Mouse (Mus musculus) retina, adult 2 months (tissue): ENCODE data around the gene Amotl2.
"Not testable (repeated sequence)": the region's sequence is repeated elsewhere in the genome, so short reads cannot be mapped to it uniquely, and the experiment has no call there.

Source experiments
- DNase-seq: peaks from one replicate; pipeline ENCODE4 v3.0.0-alpha.2; 2012; ENCODE audit warnings: low read depth, low spot score

The Amotl2 gene

DNA sequence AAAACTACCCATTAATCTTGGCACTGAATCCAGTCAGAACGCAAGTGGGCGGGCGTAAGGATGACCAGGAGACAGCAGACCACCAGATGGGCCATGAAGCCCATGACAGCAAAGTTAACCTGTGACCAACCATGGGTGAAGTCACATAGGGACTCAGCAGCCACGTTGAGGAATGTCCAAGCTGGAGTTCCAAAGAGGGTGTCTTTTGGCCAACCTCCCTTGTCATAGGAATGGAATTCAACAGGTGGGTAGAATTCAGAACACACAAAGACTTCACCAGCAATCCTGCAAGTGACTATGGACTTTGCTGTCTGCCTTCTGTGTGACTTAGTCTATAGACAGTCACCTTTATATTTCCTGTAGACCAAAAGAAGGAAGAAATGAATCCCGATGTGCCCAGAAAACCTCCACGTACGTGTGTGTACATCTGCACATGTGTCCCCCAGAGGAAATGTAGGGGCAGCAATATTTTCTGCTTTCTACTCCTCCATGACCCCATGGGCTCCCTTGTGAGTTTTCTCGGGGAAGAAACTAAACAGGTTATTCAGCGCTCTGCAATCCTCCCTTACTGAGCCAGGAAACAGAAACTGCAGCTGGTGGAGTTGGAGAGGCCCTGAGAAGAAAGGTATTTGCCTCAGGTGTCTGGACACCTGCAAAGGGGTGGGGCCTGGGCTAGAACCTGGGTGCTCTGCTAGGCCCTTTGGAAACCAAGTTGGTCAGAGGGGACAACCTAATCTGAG lies 17.7 kb downstream of the Amotl2 start:
- DNase-seq: no peak

DNA sequence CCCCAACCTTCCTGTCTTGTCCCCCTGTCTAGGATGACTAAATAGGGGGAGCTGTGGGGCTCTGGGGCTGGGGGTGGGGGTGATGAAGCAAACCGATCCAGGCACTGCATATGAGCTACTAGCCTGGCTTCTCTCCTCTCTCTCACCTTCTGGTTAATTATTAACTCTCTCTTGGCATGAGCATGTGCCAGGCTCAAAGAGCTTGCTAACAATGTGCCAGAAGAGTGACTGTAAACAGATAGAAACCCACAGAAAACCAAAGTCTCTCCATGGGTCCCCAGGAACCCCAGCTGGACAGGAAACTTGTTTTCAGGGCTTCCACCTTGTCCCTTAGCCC lies 18.2 kb downstream of the Amotl2 start:
- DNase-seq: no peak

DNA sequence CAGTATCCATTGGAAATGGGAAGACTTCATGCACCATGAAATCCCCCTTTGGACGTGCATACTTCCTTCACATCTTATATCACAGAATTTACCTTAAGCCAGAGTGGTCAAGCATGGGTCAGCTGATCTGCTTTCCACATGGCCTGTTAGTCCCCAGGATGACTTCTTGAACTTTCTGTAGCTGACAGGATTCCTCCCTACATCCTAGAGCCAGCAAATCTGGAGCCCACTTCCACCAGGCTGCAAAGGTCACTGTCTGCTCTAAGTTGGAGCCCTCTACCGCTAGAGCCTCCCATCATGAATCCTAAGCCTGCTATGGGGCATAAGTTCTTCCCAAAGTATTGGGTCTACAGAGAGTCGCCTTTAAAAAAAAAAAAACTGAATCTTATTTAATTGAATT lies 18.8 kb downstream of the Amotl2 start:
- no peak for DNase-seq

DNA sequence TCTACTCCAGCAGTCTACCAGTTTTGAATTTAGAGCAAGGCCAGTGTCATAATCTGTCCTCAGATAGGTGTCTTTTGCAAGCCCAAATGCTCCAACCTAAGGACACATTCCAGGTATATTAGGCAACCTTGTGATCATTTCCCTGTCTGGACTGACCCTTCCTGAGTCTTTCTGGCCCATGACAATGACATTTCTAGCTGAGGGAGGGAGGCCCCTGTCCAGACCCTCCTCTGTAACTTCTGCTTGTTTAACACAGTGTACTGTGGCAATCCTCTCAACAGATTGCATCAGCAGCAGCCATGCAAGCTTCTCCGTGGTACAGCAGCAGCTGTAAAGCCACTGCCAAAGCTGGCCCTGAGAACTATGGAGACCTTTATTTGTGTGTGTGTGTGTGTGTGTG lies 19.5 kb downstream of the Amotl2 start:
- no peak for DNase-seq

DNA sequence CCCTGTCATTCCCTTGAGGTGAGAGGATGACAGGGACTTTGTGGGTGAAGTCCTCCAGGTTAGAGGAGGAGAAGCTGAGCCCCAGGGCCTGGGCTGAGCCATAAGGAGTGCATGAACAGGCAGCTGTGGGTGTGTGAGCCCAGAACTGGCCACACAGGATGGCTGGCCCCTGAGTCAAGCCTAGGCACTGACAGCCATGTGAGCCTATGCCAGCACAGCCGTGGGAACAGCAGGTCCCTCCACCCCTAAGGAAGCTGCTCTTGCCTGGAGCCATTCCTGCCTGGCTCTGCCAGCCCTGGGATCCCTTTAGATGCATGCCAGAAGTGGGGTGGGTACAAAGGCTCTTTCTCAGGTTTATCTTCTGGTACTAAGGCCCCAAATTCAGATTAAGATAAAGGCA lies 20.9 kb downstream of the Amotl2 start:
- DNase-seq: no peak

DNA sequence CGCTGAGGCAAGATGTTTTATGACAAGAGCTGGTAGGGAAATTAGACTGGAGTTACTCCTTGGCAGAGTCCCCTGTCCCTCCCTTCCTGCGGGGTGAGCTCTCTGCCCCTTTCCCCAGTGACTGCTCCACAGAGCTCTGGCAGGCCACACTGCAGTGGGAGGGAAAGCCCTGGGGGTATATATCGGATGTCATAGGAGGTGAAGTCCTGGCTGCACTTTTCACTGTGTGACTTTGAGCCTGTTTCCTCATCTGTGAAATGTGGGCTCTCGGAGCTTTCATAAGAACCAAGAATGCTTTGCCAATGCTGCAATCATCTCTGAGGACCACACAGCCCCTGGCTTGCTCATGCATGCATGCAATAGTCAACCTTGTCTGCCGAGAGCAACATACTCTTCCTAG lies 30.3 kb downstream of the Amotl2 start:
- DNase-seq: no peak

DNA sequence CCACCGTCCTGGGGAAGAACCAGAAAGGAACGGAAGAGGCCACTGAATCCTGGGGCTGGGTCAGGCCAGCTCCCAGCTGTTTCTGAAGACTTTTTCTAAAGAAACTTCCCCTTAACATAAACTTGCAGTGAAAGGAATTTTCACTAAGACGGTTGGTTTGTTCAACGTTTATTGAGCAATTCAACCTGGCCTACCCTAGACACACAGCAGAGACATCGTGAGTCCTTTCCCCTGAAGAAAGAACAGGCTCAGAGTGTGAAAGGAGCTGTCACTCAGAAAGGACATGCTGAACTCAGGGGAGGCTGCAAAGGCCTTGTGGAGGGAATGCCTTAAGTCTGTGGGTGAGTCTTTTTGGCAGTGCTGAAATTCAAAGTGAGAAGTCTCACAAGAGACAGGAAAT lies 31.4 kb downstream of the Amotl2 start:
- DNase-seq: no peak

DNA sequence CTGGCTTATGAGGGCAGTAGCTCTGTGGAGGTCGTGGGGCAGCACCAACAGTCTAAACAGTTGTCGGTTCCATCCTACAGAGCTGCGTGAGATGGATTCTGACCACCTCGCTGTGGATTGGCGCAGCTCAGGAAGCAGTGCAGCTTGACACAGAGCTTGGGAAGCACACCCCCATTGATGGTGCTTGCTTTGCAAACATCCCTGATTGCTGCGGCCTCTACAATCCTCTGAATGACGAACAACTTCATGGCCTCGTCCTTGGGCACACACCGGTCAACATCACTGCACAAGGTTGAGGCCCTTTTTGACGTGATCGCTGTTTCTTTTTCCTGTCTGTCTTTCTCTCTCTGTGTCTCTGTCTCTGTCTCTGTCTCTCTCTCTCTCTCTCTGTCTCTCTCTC lies 32.7 kb downstream of the Amotl2 start:
- DNase-seq: no peak

DNA sequence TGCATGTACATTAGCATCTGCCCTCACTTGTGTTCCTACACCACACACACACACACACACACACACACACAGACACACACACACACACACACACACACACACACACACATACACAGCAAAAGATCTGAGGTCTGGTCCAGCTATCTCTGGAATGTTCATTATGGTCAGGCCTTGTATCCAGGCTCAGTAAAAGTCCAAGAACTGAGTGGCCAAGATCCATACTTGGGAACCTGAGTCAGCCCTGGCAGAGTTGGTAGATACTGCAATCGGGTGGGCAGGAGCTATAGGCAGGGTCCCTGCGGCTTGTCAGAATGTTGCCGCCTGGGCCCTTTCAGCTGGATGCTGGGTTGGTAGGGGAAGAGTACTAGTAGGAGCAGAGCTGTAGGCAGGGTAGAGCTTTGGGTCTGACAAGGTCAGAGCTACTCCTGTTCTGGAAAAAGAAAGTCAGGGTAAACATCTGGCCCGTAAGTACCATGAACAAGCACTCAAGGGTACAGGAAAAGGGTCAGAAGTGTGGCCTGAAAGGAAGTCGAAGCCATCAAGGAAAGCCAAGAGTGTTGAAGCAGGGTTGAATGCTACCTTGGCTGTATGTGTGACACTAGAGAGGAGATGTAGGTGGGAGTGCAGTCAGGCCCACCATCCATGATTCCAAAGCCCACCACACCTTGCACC lies 35.3 kb downstream of the Amotl2 start:
- no peak for DNase-seq

DNA sequence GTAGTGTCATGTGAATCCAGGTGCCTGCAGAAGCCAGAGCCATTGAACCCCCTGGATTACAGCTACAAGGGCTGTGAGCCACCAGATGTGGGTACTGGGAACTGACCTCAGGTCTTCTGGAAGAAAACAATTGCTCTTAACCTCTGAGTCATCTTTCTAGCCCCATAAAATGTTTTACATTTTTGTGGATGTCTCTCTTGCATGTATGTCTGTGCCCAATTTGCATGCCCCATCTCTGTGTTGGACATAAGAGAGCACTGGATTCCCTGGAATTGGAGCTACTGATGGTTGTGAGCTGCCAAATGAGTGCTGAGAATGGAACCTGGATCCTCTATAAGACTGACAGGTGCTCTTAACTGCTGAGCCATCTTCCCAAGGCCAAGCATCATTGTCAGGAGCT lies 36.8 kb downstream of the Amotl2 start:
- DNase-seq: no peak

DNA sequence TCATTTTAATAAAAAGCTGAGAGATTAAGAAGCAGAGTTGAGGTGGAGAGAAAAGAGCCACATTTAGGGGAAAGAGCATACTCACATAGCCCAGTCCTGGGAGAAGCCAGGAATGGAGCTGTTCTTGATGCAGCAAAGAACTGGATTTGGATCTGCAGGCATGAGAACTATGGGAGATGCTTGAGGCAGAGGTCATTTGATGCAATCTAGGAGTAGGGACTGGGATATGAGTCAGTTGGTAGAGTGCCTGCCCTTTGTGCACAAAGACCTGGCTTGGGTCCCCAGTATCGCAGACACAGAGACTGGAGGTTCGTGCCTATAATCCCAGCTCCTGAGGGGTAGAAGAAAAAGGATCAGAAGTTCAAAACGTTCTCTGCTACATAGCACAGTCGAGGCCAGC lies 38.7 kb downstream of the Amotl2 start:
- DNase-seq: no peak

DNA sequence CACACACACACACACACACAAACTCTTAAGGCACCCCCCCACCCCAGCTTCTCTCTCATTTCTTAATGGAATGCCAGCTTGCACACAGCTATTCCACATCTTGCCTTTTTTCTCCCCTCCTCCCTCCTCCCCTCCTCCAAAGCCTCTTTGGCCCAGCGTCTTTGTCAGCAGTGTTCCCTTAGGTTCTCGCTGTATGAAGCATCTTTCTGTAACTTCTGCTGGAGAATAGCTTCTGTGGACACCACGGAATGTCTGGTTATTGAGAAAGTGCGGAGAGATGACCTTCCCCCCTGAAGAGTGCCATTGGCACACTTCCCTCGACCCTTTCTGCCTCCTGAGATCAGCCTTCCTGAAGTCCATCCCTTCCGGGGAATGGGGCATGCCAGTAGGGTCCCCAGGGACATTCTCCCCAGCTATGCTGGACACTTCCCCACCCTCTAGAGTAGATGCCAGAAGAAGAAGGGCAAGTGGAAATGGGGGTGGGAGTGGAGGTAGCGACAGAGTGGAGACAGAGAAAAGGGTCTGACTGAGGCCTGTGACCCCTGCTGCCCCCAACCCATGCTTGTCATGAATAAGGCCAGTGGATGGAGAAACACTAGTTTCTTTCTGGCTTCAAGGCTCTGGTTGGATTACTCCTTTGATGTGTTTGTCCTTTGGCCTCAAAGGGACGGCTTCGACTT lies 39.3 kb downstream of the Amotl2 start:
- no peak for DNase-seq

DNA sequence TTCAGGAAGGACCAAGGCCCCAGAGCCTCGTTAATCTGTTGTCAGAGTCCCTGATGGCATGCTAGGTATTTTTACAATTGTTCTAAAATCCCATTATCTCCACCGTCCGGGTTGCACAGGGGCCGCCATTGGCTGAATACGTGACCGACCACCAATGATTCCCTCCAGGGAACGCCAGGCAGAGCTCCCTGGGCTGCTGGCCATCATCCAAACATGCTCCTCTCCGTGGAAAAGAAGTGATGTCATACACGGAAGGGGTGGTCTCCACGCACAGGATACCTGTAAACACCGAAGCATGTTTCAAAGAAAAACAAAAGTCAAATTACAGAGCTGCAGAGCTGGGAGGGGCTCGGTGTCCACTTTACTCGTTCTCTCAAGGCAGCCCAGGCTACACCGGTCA lies 39.9 kb downstream of the Amotl2 start:
- no peak for DNase-seq

DNA sequence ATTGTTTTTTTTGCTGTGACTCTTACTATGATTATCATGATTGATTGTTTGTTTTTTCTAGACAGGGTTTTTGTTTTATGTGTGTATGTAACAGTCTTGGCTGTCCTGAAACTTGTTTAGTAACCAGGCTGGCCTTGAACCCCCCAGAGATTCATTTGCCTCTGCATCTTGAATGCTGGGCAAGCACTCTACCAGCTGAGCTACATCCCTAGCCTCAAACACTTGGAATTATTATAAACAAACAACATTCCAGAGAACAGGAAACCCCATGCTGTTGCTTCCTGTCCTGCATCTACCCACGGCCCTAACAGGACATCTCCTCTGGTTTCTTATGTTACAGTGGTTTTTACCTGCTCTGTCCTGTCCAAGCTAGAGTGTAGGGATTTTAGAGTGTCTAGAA lies 42.4 kb downstream of the Amotl2 start:
- no peak for DNase-seq

DNA sequence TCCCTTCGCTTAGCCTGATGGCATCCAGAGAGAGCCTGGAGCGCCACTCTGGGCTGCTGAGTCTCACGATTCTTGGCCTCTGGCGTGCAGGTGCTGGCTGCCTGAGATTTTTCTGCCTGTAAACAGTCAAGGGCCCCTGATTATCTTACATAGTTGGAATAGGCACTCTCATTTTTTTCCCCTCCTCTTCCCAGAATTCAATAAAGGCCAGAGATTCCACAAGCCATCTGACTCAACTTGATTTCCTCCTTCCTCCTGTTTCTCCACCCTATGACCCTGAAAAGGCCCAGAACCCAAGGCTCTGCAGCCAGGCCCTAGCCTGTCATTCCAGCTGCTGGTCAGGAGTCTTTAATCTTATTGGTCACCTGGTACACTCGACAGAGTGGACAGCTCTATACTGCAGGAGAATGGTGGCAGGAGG lies 43.1 kb downstream of the Amotl2 start:
- no peak for DNase-seq

DNA sequence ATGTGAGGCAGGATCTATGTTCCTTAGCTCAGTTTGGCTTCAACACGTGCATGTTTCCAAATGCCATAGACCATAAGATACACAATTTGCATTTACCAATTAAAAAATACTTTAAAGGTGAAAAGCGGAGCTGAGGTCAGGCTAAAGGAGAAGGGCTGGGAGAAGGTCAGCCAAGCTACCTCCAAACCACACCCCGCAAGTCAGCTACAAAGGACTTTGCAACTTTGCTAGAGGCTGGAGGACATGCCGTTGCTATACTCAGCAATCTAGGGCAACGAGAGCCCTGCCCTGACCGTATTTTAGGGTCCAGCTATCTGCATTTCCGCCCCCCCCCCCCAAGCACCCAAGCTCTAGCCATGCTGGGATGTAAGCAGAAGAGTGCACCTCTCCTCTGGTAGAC lies 45.1 kb downstream of the Amotl2 start:
- no peak for DNase-seq

DNA sequence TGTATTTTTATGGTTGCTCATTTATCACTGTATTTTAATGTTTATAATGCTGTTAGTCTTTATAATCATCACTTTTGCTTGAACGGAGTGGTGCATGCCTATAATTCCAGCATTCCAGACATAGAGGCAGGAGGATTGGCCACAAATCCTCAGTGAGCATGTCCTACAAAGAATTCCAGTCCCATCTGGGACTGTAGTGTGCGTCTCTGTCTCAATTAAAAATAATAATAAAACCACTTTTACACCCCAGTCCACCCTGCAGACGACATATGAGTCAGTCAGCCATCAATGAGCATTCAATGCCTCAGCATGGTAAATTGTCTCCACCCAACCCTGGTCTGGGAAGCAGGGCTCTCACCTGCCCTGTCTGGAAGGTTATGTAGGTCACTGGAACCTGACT lies 46.4 kb downstream of the Amotl2 start:
- DNase-seq: no peak

DNA sequence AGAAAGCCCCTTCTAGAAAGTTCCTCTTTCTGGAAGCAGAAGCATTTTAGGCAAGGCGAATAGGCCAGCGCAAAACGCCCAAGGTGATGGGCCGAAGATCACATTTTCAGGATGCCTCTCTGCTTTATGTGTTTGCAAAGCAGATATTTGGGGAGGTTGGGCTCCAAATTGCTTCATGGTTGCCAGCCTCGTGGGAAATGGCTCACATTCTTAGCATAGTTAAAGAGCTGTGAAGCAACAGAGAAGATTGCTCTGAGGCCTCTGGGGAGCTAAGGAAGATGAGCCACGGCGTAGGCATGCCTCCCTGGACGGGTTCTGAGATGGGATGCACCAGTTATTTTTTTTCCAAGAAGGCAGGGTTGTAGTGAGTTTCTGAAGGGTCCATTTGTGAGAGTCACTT lies 47.0 kb downstream of the Amotl2 start:
- no peak for DNase-seq

DNA sequence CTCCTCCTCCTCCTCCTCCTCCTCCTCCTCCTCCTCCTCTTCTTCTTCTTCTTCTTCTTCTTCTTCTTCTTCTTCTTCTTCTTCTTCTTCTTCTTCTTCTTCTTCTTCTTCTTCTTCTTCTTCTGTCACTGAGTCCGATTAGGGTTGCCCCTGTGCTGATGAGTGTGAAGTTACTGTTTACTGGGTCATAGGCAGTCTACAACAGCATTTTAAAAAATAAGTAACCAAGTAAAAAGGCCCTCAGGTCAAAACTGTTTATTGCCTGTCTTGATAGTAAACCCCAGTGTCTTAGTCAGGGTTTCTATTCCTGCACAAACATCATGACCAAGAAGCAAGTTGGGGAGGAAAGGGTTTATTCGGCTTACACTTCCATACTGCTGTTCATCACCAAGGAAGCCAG lies 48.1 kb downstream of the Amotl2 start:
- DNase-seq: not testable (repeated sequence)

DNA sequence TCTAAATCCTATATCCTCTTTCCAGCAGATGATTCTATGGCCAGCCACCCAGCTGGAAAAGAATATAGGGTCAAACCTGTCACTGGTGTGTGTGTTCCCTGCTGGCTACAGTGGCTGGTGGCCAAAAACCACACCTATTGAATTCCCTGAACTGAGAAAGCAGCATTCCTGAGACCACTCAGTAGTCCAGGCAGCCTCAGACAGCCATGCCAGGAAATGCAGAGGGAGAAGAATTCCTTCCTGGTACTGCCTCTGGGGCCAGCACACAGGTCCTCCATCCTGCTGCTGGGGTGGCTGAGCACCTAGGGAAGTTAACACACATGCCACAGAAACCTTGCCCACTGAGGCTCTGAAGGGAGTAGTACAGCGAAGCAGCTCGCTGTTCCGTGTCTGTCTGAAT lies 50.3 kb downstream of the Amotl2 start:
- DNase-seq: no peak

DNA sequence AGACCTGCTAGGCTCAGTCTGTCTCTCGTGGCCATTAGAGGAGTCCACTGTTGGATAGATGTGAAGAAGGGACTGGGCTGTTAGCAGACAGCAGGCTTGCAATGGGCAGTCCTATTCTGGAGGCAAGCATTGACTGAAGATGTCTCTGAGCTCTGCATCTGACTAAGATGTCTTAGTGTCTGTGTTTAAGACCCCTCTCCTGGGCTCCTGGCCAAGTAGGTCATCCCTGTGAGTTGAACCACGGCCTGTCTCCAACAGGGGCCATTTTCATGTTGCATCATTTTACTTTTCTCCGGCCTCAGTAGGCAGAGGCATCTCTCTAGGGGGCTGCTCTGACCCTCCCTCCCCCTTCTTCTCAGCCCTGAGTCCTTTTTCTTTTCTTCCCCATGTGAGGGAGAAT lies 52.8 kb downstream of the Amotl2 start:
- no peak for DNase-seq

DNA sequence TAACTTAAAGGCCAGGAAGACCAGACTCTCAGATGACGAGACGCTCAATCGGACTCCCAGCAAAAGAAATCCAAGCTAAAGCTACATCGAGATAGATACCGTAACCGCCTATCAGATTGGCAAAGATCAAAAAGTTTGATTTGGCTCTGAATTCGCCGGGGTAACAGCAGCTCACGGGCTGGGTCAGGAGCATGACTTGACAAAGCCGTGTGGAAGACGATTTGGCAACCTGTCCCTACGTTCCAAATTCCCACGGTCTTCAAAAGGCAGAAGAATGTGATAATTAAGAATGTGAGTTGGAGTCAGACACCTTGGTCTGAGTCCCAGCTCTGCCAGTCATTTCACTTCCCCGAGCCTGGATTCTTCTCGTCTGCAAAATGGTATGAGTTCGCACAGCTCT lies 53.7 kb downstream of the Amotl2 start:
- DNase-seq: no peak

DNA sequence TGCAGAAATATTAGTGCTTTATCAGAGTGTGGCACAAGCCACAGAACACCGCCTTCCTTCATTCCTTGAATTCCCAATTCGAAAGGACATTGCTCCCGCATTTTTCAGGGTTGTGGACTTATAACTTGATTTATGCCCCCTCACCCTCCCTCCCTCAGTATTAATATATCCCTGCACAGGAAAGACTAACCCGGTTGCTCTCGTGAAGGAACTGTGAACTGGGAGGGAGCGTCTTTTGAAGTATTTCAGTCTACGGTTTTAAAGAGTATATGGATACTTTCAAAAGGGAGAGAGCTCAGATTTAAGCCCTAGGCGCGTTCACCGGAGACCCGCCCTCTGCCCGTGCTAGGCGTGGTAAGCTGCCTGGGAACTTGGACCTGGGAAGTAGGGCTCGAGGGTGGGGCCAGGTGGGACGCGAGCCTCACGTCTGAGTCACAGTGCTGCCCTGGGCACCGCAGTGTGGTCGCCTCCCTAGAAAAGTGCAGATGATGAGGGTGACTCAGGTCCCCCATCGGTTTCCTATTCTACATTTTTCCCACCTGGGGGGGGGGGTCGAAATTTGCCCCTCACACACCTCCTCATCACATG lies 54.9 kb downstream of the Amotl2 start:
- no peak for DNase-seq
